Mouse (Mus musculus): ENCODE data around the gene Cxcl10. TPM values are rescaled to one million over a fixed set of nuclear protein-coding genes. Genes with fewer than 3 reads are reported as not detected.

Gene Cxcl10
- polyA plus RNA-seq, 1 experiment = 0.18 TPM

GRCm38 (mm10) chr5:92383747-92384146, 35.1 kb upstream of the Cxcl10 start:
- no peaks in the 10 kb centered on the region for H3K79me2 ChIP-seq (ENCODE audit: control insufficient read depth, insufficient read depth)
- no peaks in the 10 kb centered on the region for H3K27me3 ChIP-seq (ENCODE audit: control insufficient read depth, insufficient read depth, insufficient read length)
- TF ChIP-seq CTCF (IDR thresholded peaks at IDR 0.05; ENCODE audit: control insufficient read depth, insufficient read depth, insufficient read length) = no peak
- TF ChIP-seq FOSL1 (IDR thresholded peaks at IDR 0.05; ENCODE audit: insufficient read depth, low read length, poor library complexity, severe bottlenecking) = no peak
- no peak for TF ChIP-seq CEBPB (IDR thresholded peaks at IDR 0.05; ENCODE audit: low read depth)
- TF ChIP-seq MYOG (IDR thresholded peaks at IDR 0.05; ENCODE audit: control insufficient read depth, extremely low read depth, insufficient read length) = no peak
- no peak for TF ChIP-seq USF1 (IDR thresholded peaks at IDR 0.05; ENCODE audit: low read depth)
- TF ChIP-seq MYOD1 (IDR thresholded peaks at IDR 0.05; ENCODE audit: control insufficient read depth, insufficient read length, low read depth) = no peak
- no peaks in the 10 kb centered on the region for H3K79me3 ChIP-seq (ENCODE audit: low read depth)
- no peak overlapping the region for H3K4me3 ChIP-seq (ENCODE audit: insufficient read depth, poor library complexity, severe bottlenecking)
- no peak overlapping the region for H3ac ChIP-seq (ENCODE audit: control insufficient read depth, insufficient read length, low read depth)
- H3K36me3 ChIP-seq (ENCODE audit: control insufficient read depth, insufficient read depth) = no peaks in the 10 kb centered on the region

- H3ac ChIP-seq (ENCODE audit: control insufficient read depth, insufficient read length, low read depth) = no peak overlapping the region
- H3K27me3 ChIP-seq (ENCODE audit: control insufficient read depth, insufficient read depth, insufficient read length) = no peaks in the 10 kb centered on the region
- H3K36me3 ChIP-seq (ENCODE audit: control insufficient read depth, insufficient read depth) = no peaks in the 10 kb centered on the region
- no peaks in the 10 kb centered on the region for H3K79me2 ChIP-seq (ENCODE audit: control insufficient read depth, insufficient read depth)
- no peak overlapping the region for H3K4me3 ChIP-seq (ENCODE audit: insufficient read depth, poor library complexity, severe bottlenecking)
- no peak for TF ChIP-seq MAX (IDR thresholded peaks at IDR 0.05)
- TF ChIP-seq USF1 (IDR thresholded peaks at IDR 0.05; ENCODE audit: low read depth) = no peak
- TF ChIP-seq CTCF (IDR thresholded peaks at IDR 0.05; ENCODE audit: control insufficient read depth, insufficient read depth, insufficient read length) = no peak
- no peak for TF ChIP-seq MYOG (IDR thresholded peaks at IDR 0.05; ENCODE audit: control insufficient read depth, extremely low read depth, insufficient read length)
- no peaks in the 10 kb centered on the region for H3K79me3 ChIP-seq (ENCODE audit: low read depth)
Observed at GRCm38 (mm10) chr5:92382349-92382679, 33.6 kb upstream of the Cxcl10 start.

GRCm38 (mm10) chr5:92381550-92382348, 33.1 kb upstream of the Cxcl10 start:
- H3K79me2 ChIP-seq (ENCODE audit: control insufficient read depth, insufficient read depth) = no peaks in the 10 kb centered on the region
- H3K4me3 ChIP-seq (ENCODE audit: insufficient read depth, poor library complexity, severe bottlenecking) = no peak overlapping the region
- TF ChIP-seq USF1 (IDR thresholded peaks at IDR 0.05; ENCODE audit: low read depth) = no peak
- TF ChIP-seq FOSL1 (IDR thresholded peaks at IDR 0.05; ENCODE audit: insufficient read depth, low read length, poor library complexity, severe bottlenecking) = no peak
- no peak for TF ChIP-seq MYOG (IDR thresholded peaks at IDR 0.05; ENCODE audit: control insufficient read depth, extremely low read depth, insufficient read length)
- no peak for TF ChIP-seq CEBPB (IDR thresholded peaks at IDR 0.05; ENCODE audit: low read depth)
- peak; percentile 30 for TF ChIP-seq CTCF (IDR thresholded peaks at IDR 0.05; ENCODE audit: control insufficient read depth, insufficient read depth, insufficient read length)
- peak; percentile 68 for TF ChIP-seq MAX (IDR thresholded peaks at IDR 0.05)
- TF ChIP-seq MYOD1 (IDR thresholded peaks at IDR 0.05; ENCODE audit: control insufficient read depth, insufficient read length, low read depth) = no peak
- no peak overlapping the region for H3ac ChIP-seq (ENCODE audit: control insufficient read depth, insufficient read length, low read depth)
- no peaks in the 10 kb centered on the region for H3K79me3 ChIP-seq (ENCODE audit: low read depth)
- no peaks in the 10 kb centered on the region for H3K27me3 ChIP-seq (ENCODE audit: control insufficient read depth, insufficient read depth, insufficient read length)
- no peaks in the 10 kb centered on the region for H3K36me3 ChIP-seq (ENCODE audit: control insufficient read depth, insufficient read depth)

- no peaks in the 10 kb centered on the region for H3K27me3 ChIP-seq (ENCODE audit: control insufficient read depth, insufficient read depth, insufficient read length)
- no peaks in the 10 kb centered on the region for H3K79me3 ChIP-seq (ENCODE audit: low read depth)
- H3K4me3 ChIP-seq (ENCODE audit: insufficient read depth, poor library complexity, severe bottlenecking) = no peak overlapping the region
- TF ChIP-seq MYOG (IDR thresholded peaks at IDR 0.05; ENCODE audit: control insufficient read depth, extremely low read depth, insufficient read length) = no peak
- TF ChIP-seq FOSL1 (IDR thresholded peaks at IDR 0.05; ENCODE audit: insufficient read depth, low read length, poor library complexity, severe bottlenecking) = no peak
- TF ChIP-seq MAX (IDR thresholded peaks at IDR 0.05) = no peak
- no peak for TF ChIP-seq USF1 (IDR thresholded peaks at IDR 0.05; ENCODE audit: low read depth)
- no peak for TF ChIP-seq CTCF (IDR thresholded peaks at IDR 0.05; ENCODE audit: control insufficient read depth, insufficient read depth, insufficient read length)
- no peak for TF ChIP-seq CEBPB (IDR thresholded peaks at IDR 0.05; ENCODE audit: low read depth)
- TF ChIP-seq MYOD1 (IDR thresholded peaks at IDR 0.05; ENCODE audit: control insufficient read depth, insufficient read length, low read depth) = no peak
- no peaks in the 10 kb centered on the region for H3K36me3 ChIP-seq (ENCODE audit: control insufficient read depth, insufficient read depth)
- no peaks in the 10 kb centered on the region for H3K79me2 ChIP-seq (ENCODE audit: control insufficient read depth, insufficient read depth)
- no peak overlapping the region for H3ac ChIP-seq (ENCODE audit: control insufficient read depth, insufficient read length, low read depth)
Observed at GRCm38 (mm10) chr5:92376795-92377405, 28.2 kb upstream of the Cxcl10 start.

- no peaks in the 10 kb centered on the region for H3K27me3 ChIP-seq (ENCODE audit: control insufficient read depth, insufficient read depth, insufficient read length)
- TF ChIP-seq CEBPB (IDR thresholded peaks at IDR 0.05; ENCODE audit: low read depth) (no peak), MAX (IDR thresholded peaks at IDR 0.05) (no peak), MYOG (IDR thresholded peaks at IDR 0.05; ENCODE audit: control insufficient read depth, extremely low read depth, insufficient read length) (no peak), FOSL1 (IDR thresholded peaks at IDR 0.05; ENCODE audit: insufficient read depth, low read length, poor library complexity, severe bottlenecking) (no peak), USF1 (IDR thresholded peaks at IDR 0.05; ENCODE audit: low read depth) (no peak), MYOD1 (IDR thresholded peaks at IDR 0.05; ENCODE audit: control insufficient read depth, insufficient read length, low read depth) (no peak), CTCF (IDR thresholded peaks at IDR 0.05; ENCODE audit: control insufficient read depth, insufficient read depth, insufficient read length) (no peak)
- H3K36me3 ChIP-seq (ENCODE audit: control insufficient read depth, insufficient read depth) = no peaks in the 10 kb centered on the region
- H3K79me2 ChIP-seq (ENCODE audit: control insufficient read depth, insufficient read depth) = no peaks in the 10 kb centered on the region
- H3ac ChIP-seq (ENCODE audit: control insufficient read depth, insufficient read length, low read depth) = no peak overlapping the region
- H3K79me3 ChIP-seq (ENCODE audit: low read depth) = no peaks in the 10 kb centered on the region
- H3K4me3 ChIP-seq (ENCODE audit: insufficient read depth, poor library complexity, severe bottlenecking) = no peak overlapping the region
Observed at GRCm38 (mm10) chr5:92375368-92375767, 26.7 kb upstream of the Cxcl10 start.

Measured in C2C12 (cell line).